Mouse (Mus musculus) adrenal gland, adult (tissue): ENCODE results near the gene Tmem217.
A peak's percentile ranks its signal among the peaks of the same experiment; 100 is the strongest.

Source experiments
- DNase-seq, 2 experiments: peaks; one replicate each; pipeline ENCODE4 v3.0.0; 2022 to 2023; ENCODE audit warnings: low spot score in 1 of 2; ENCODE audit not compliant: inconsistent age in 2 of 2

The Tmem217 gene

GRCm38 (mm10) chr17:29552162-29552732, at the start of gene Tmem217:
Gene Tmem217, minus strand, starts transcription at chr17:29552385.
- DNase-seq = peak in 1 of 2 experiments; percentile 44

- DNase-seq = peak; percentile 77 to 88
These were observed 49.2 kb upstream of the Tmem217 start for GRCm38 (mm10) chr17:29601391-29601790.

- DNase-seq = no peak
These were observed 47.4 kb upstream of the Tmem217 start for GRCm38 (mm10) chr17:29599537-29599936.

GRCm38 (mm10) chr17:29599051-29599450, 46.9 kb upstream of the Tmem217 start:
- DNase-seq = no peak

GRCm38 (mm10) chr17:29596771-29597132, 44.6 kb upstream of the Tmem217 start:
- DNase-seq = peak in 1 of 2 experiments; percentile 24

- DNase-seq = peak; percentile 75 to 80
These were observed 43.9 kb upstream of the Tmem217 start for GRCm38 (mm10) chr17:29595891-29596770.

GRCm38 (mm10) chr17:29589221-29589898, 37.2 kb upstream of the Tmem217 start:
- DNase-seq = no peak

GRCm38 (mm10) chr17:29586921-29587320, 34.7 kb upstream of the Tmem217 start:
- DNase-seq = no peak

- DNase-seq = no peak
These were observed 33.3 kb upstream of the Tmem217 start for GRCm38 (mm10) chr17:29585446-29585845.

GRCm38 (mm10) chr17:29584737-29585136, 32.6 kb upstream of the Tmem217 start:
- DNase-seq = no peak

GRCm38 (mm10) chr17:29584306-29584705, 32.1 kb upstream of the Tmem217 start:
- DNase-seq = no peak

- no peak for DNase-seq
These were observed 31.4 kb upstream of the Tmem217 start for GRCm38 (mm10) chr17:29583569-29583968.

- DNase-seq = no peak
These were observed 27.5 kb upstream of the Tmem217 start for GRCm38 (mm10) chr17:29579579-29580126.

- no peak for DNase-seq
These were observed 17.6 kb upstream of the Tmem217 start for GRCm38 (mm10) chr17:29569831-29570230.

GRCm38 (mm10) chr17:29568435-29568834, 16.2 kb upstream of the Tmem217 start:
- peak; percentile 63 to 73 for DNase-seq

- no peak for DNase-seq
These were observed 13.3 kb upstream of the Tmem217 start for GRCm38 (mm10) chr17:29565521-29565920.

GRCm38 (mm10) chr17:29558476-29558875, 6.3 kb upstream of the Tmem217 start:
- DNase-seq = no peak

- no peak for DNase-seq
These were observed 4.7 kb upstream of the Tmem217 start for GRCm38 (mm10) chr17:29556893-29557292.

- peak; percentile 38 to 79 for DNase-seq
These were observed 4.3 kb upstream of the Tmem217 start for GRCm38 (mm10) chr17:29556456-29556855.

GRCm38 (mm10) chr17:29554176-29554575, 2.0 kb upstream of the Tmem217 start:
- no peak for DNase-seq

- DNase-seq = peak in 1 of 2 experiments; percentile 38
These were observed 1.2 kb downstream of the Tmem217 start for GRCm38 (mm10) chr17:29551019-29551418.
